Comparison of ENCODE assay signal across 7 mouse cellular contexts in the genomic region with DNA sequence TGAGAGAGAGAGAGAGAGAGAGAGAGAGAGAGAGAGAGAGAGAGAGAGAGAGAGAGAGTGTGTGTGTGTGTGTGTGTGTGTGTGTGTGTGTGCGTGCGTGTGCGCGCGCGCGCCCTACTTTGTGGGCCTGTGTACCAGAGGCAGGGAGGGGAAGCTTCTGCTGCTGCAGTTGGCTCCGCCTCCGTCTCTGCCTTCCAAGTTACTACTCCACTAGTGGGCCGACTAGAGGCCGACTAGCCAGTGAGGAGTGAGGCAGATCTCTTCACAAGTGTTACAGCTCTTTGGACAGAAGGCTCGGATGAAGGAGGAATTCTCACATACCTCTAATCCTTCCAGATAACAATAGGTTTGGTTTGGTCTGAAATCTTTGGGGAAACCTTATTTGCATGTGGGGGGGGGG. TPM values are rescaled to one million over a fixed set of nuclear protein-coding genes. Genes with fewer than 3 reads are reported as not detected.
"Had no signal": no experiment of that assay in that cellular context is flagged by ENCODE, and none has a peak within 500 bp of the region (broad histone marks: within the 10 kb centered on the region; RNA-seq: fewer than 3 reads in every experiment).

No protein-coding gene starts in this region.

- DNase-seq: lung, adult 18-20 months; right cerebral cortex, postnatal 4 days; spleen, adult 18-20 months; thymus, adult 18-20 months; thymus, postnatal 14 days had no signal

RNA-seq across cellular contexts. Expression of a gene that starts 10.8 kb away (rescaled TPM):
- total RNA-seq: layer of hippocampus, adult 8-10 months; left cerebral cortex, adult 2 months had no signal
